Mouse (Mus musculus): Measurements from ENCODE around the gene Pcnt. TPM values are rescaled to one million over a fixed set of nuclear protein-coding genes. Genes with fewer than 3 reads are reported as not detected.

Gene Pcnt
- polyA plus RNA-seq, 1 experiment from 2014 or later: 11.7 TPM

- H3K9ac ChIP-seq: no peak within 1 kb of the TSS
- no peak within 1 kb of the TSS for H3K4me3 ChIP-seq (replicated peaks)
- 75% methylated on average over 5 of the region's 5 CpGs for WGBS
- no peak for ATAC-seq
- peaks cover 4% of the 10 kb centered on the region; the same call in 1 of the 2 replicates for H3K4me1 ChIP-seq (replicated peaks)
- no peak within 1 kb of the TSS for H3K4me2 ChIP-seq (replicated peaks)
- H3K36me3 ChIP-seq: no peaks in the 10 kb centered on the region
- H3K27me3 ChIP-seq (replicated peaks): no peaks in the 10 kb centered on the region
- no peak within 1 kb of the TSS for H3K27ac ChIP-seq
- H3K9me3 ChIP-seq: no peaks in the 10 kb centered on the region
Observed at GRCm38 (mm10) chr10:76448851-76449250, 6.3 kb upstream of the Pcnt start, which contains the start of gene 2610028H24Rik. Gene 2610028H24Rik (plus strand): TSS chr10:76449081.

DNA sequence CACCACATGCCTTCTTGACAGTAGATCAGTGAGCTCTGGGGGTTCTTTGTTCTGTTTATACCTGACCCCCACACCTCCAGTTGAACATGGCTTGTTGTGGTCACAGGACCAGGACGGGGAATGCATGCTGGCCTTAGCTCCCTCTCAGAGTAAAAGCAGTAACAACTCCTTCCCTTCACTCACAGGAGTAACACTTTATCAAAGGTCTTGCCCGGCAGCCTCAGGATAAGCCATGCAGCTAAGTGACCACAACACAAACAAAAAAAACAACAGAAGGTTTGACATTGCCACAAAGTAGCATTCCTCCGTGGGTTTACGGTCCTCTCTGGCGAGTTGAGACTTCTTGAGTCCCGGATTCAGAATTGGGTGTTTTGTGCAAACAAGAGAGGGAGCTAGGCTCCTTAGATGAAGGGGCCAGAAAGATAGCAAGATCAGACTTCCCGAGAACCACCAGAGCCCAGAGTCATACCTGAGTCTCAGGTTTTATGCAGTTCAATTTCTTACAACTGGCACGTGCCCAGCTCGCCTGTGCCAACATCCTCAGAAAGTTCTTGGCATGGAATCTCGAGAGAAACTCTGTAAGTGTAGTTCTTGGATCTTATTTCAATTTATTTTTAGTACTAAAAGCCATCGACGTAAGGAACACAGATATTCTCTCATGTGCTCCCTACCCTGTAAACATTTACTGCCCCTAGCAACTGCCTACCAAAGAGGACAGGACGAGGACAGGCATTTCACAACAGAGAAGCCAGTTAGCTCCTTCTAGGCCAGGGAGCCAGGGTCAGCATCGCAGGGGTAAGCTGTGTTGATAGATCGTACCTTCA is 5.0 kb upstream of the Pcnt start:
- Histone ChIP-seq H3K9me3 (no peaks in the 10 kb centered on the region), H3K9ac (no peak overlapping the region), H3K27ac (no peak overlapping the region), H3K27me3 (replicated peaks) (no peaks in the 10 kb centered on the region), H3K4me1 (replicated peaks) (peaks cover 8% of the 10 kb centered on the region; the same call in 1 of the 2 replicates), H3K4me2 (replicated peaks) (no peak overlapping the region), H3K4me3 (replicated peaks) (no peak overlapping the region), H3K36me3 (no peaks in the 10 kb centered on the region)
- no peak for ATAC-seq
- 75% methylated on average over 15 of the region's 15 CpGs for WGBS

GRCm38 (mm10) chr10:76445996-76446681 is 3.6 kb upstream of the Pcnt start:
- no peaks in the 10 kb centered on the region for H3K27me3 ChIP-seq (replicated peaks)
- no peak for ATAC-seq
- peaks cover 13% of the 10 kb centered on the region; the same call in 1 of the 2 replicates for H3K4me1 ChIP-seq (replicated peaks)
- no peak overlapping the region for H3K9ac ChIP-seq
- no peak overlapping the region for H3K4me2 ChIP-seq (replicated peaks)
- no peaks in the 10 kb centered on the region for H3K9me3 ChIP-seq
- WGBS: 61% methylated on average over 4 of the region's 4 CpGs
- H3K36me3 ChIP-seq: no peaks in the 10 kb centered on the region
- peak overlapping the region; percentile 56 for H3K27ac ChIP-seq
- H3K4me3 ChIP-seq (replicated peaks): no peak overlapping the region

DNA sequence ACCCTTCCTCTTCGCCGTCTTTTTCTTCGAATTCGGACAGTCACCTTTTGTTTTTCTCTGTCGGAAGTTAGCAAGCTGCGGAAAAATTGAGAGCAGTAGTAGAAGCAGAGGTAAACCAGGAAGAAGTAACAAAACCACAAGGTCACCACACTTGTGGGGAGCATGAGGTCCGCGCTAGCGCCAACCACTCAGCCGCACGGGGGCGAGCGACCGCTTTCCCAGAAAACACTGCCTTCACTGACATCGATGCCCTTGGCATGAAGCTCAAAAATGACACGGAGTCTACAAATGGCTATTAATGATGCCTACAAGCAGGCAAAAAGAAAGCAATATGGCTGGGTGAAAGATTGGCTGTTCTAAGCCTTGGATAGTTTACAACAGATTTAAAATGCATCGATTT is 2.3 kb downstream of the Pcnt start, which contains the start of gene AC141477.1:
TSS of gene AC141477.1 (minus strand) at position 164 of the 400 bp plus-strand sequence.
- ATAC-seq: no peak
- H3K4me1 ChIP-seq (replicated peaks): peaks cover 9% of the 10 kb centered on the region; the same call in 1 of the 2 replicates
- no peaks in the 10 kb centered on the region for H3K9me3 ChIP-seq
- no peak within 1 kb of the TSS for H3K27ac ChIP-seq
- peaks cover 21% of the 10 kb centered on the region for H3K36me3 ChIP-seq
- H3K9ac ChIP-seq: no peak within 1 kb of the TSS
- 95% methylated on average over 17 of the region's 17 CpGs for WGBS
- peak within 1 kb of the TSS; percentile 79; the same call in 1 of the 2 replicates for H3K4me3 ChIP-seq (replicated peaks)
- no peaks in the 10 kb centered on the region for H3K27me3 ChIP-seq (replicated peaks)
- H3K4me2 ChIP-seq (replicated peaks): peak within 1 kb of the TSS; percentile 57; the same call in 1 of the 2 replicates

DNA sequence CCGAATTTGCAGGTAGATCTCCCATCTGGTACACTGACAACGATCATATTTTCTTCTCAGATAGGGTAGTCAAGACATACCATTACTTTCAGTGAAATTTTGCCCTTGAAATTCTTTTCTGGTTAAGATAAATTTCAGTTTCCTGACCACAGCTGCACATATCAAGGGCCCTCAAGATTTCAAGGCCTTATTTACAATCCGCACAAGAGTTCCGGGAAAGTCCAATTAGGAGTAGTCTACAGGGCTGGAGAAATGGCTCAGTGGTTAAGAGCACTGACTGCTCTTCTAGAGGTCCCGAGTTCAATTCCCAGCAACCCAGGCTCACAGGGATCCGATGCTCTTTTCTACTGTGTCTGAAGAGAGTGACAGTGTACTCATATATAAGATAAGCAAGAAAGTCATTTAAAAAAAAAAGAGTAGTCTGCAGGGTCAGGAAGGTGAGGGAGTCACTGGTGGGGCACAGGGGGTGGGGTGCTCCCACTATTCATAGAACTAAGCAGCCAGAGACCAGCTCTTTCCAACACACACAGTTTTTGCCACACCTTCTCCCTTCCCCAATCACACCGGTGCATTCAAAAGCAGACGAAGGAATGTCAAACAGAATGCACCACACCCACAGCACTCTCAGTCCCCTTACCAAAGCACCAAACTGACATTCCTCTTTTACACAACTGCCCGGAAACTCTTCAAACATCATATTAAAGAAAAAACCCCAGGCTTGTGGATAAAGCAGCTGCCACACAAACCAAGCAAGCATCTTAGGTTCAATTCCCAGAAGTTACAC is 3.3 kb downstream of the Pcnt start:
- H3K36me3 ChIP-seq: peaks cover 29% of the 10 kb centered on the region
- no peak overlapping the region for H3K27ac ChIP-seq
- no peak overlapping the region for H3K9ac ChIP-seq
- H3K4me3 ChIP-seq (replicated peaks): no peak overlapping the region
- no peaks in the 10 kb centered on the region for H3K9me3 ChIP-seq
- no peak overlapping the region for H3K4me2 ChIP-seq (replicated peaks)
- no peak for ATAC-seq
- H3K4me1 ChIP-seq (replicated peaks): peaks cover 9% of the 10 kb centered on the region; the same call in 1 of the 2 replicates
- no peaks in the 10 kb centered on the region for H3K27me3 ChIP-seq (replicated peaks)
- WGBS: 90% methylated on average over 9 of the region's 9 CpGs

- Histone ChIP-seq H3K4me1 (replicated peaks) (no peaks in the 10 kb centered on the region), H3K27me3 (replicated peaks) (no peaks in the 10 kb centered on the region), H3K27ac (no peak overlapping the region), H3K4me3 (replicated peaks) (no peak overlapping the region), H3K4me2 (replicated peaks) (no peak overlapping the region), H3K9me3 (no peaks in the 10 kb centered on the region), H3K9ac (no peak overlapping the region), H3K36me3 (peaks cover 60% of the 10 kb centered on the region)
- WGBS: 94% methylated on average over 11 of the region's 11 CpGs
- no peak for ATAC-seq
Observed at GRCm38 (mm10) chr10:76433925-76434324, 8.7 kb downstream of the Pcnt start.

- Histone ChIP-seq H3K4me3 (replicated peaks) (no peak overlapping the region), H3K27me3 (replicated peaks) (no peaks in the 10 kb centered on the region), H3K4me1 (replicated peaks) (no peaks in the 10 kb centered on the region), H3K27ac (no peak overlapping the region), H3K9ac (no peak overlapping the region), H3K4me2 (replicated peaks) (no peak overlapping the region), H3K36me3 (peaks cover 52% of the 10 kb centered on the region), H3K9me3 (no peaks in the 10 kb centered on the region)
- 91% methylated on average over 7 of the region's 7 CpGs for WGBS
- no peak for ATAC-seq
Observed at GRCm38 (mm10) chr10:76425674-76426073, 16.9 kb downstream of the Pcnt start.

DNA sequence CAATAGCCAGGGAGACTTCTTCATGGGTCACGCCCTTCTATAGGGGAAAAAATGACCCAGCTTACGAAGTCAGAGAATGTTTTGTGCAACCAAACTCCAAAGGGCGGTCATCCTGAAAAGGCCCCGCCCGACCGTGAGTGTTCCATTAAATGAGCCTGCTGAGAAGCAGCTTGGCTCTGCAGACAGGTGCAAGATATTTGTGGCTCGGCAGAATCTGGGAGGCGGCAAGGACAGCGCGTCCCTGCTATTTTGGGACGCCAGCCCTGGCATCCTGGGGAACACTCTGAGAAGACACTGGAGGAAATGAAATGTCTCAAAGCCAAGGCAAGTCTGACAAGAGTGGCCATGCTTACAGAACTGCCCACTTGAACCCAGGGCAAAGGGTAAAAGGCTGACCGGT is 25.8 kb downstream of the Pcnt start:
- no peak overlapping the region for H3K27ac ChIP-seq
- H3K9ac ChIP-seq: no peak overlapping the region
- no peaks in the 10 kb centered on the region for H3K9me3 ChIP-seq
- no peak for ATAC-seq
- no peak overlapping the region for H3K4me3 ChIP-seq (replicated peaks)
- no peaks in the 10 kb centered on the region for H3K4me1 ChIP-seq (replicated peaks)
- WGBS: 95% methylated on average over 12 of the region's 12 CpGs
- H3K4me2 ChIP-seq (replicated peaks): no peak overlapping the region
- H3K27me3 ChIP-seq (replicated peaks): no peaks in the 10 kb centered on the region
- peaks cover 49% of the 10 kb centered on the region for H3K36me3 ChIP-seq

DNA sequence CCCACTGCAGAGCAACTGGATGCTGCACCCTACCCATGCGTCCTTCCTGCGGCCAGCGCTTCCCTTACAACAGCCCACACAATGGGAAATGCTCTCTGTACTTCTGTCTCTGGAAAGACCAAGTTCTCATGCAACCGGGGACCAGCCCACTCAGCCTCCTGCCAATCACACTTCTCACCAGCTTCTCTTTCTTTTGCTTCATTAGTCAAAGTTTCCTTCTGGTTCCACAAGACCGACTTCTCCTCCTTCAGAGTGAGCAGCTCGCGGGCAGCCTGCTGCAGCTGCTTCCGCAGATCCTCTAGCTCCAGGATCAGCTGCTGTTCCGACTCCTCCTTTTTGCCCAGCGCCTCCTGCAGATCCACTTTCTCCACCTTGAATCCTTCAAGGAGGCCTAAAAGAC is 34.1 kb downstream of the Pcnt start:
- H3K36me3 ChIP-seq: peaks cover 50% of the 10 kb centered on the region
- H3K4me2 ChIP-seq (replicated peaks): no peak overlapping the region
- WGBS: 95% methylated on average over 10 of the region's 10 CpGs
- no peak overlapping the region for H3K9ac ChIP-seq
- no peak overlapping the region for H3K27ac ChIP-seq
- no peaks in the 10 kb centered on the region for H3K9me3 ChIP-seq
- H3K4me1 ChIP-seq (replicated peaks): no peaks in the 10 kb centered on the region
- no peak overlapping the region for H3K4me3 ChIP-seq (replicated peaks)
- ATAC-seq: no peak
- no peaks in the 10 kb centered on the region for H3K27me3 ChIP-seq (replicated peaks)

GRCm38 (mm10) chr10:76392596-76392995 is 50.0 kb downstream of the Pcnt start:
- no peak for ATAC-seq

GRCm38 (mm10) chr10:76391786-76392185 is 50.8 kb downstream of the Pcnt start:
- no peaks in the 10 kb centered on the region for H3K27me3 ChIP-seq (replicated peaks)
- WGBS: 83% methylated on average over 9 of the region's 9 CpGs
- H3K4me2 ChIP-seq (replicated peaks): no peak overlapping the region
- no peak overlapping the region for H3K27ac ChIP-seq
- no peak overlapping the region for H3K9ac ChIP-seq
- no peak overlapping the region for H3K4me3 ChIP-seq (replicated peaks)
- ATAC-seq: no peak
- H3K9me3 ChIP-seq: no peaks in the 10 kb centered on the region
- H3K4me1 ChIP-seq (replicated peaks): no peaks in the 10 kb centered on the region
- peaks cover 35% of the 10 kb centered on the region for H3K36me3 ChIP-seq

More at GRCm38 (mm10) chr10:76392596-76392995, 50.0 kb downstream of the Pcnt start:
- no peak overlapping the region for H3K4me2 ChIP-seq (replicated peaks)
- H3K4me3 ChIP-seq (replicated peaks): no peak overlapping the region
- no peak overlapping the region for H3K9ac ChIP-seq
- no peaks in the 10 kb centered on the region for H3K9me3 ChIP-seq
- WGBS: 94% methylated on average over 12 of the region's 12 CpGs
- H3K27me3 ChIP-seq (replicated peaks): no peaks in the 10 kb centered on the region
- peaks cover 34% of the 10 kb centered on the region for H3K36me3 ChIP-seq
- H3K27ac ChIP-seq: no peak overlapping the region
- H3K4me1 ChIP-seq (replicated peaks): no peaks in the 10 kb centered on the region

DNA sequence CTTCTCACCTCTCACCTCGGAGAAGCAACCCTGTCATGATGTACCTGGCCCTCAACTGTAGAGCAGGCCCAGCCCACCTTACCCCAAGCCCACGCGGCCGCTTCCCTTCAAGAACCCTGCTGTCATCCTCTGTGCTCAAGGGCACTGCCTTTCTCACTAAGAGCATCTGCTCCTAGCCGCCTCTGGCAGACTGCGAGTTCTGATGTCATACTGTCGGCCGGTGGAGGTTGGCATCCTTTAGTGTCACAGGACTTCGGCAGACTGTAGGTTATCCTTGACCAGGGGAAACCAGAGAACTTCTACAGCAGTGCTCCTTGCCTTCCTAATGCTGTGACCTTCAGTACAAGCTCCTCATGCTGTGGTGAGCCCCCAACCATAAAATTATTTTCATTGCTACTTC is 51.4 kb downstream of the Pcnt start:
- Histone ChIP-seq H3K4me2 (replicated peaks) (no peak overlapping the region), H3K9ac (no peak overlapping the region), H3K4me1 (replicated peaks) (no peaks in the 10 kb centered on the region), H3K36me3 (peaks cover 38% of the 10 kb centered on the region), H3K4me3 (replicated peaks) (no peak overlapping the region), H3K9me3 (no peaks in the 10 kb centered on the region), H3K27ac (no peak overlapping the region), H3K27me3 (replicated peaks) (no peaks in the 10 kb centered on the region)
- 95% methylated on average over 9 of the region's 9 CpGs for WGBS
- no peak for ATAC-seq
